Mouse (Mus musculus) liver, postnatal 0 days (tissue): ENCODE results near the gene Xiap.
A peak's percentile ranks its signal among the peaks of the same experiment; 100 is the strongest.

ENCODE experiments used
- CTCF ChIP-seq: sonication (generic); IDR thresholded peaks from 2 replicates; pipeline ENCODE4 v1.5.1; 2016; ENCODE audit warnings: antibody characterized with exemption, low read depth
- EP300 ChIP-seq: IDR thresholded peaks from 2 replicates; pipeline ENCODE4 v1.6.1; 2016; ENCODE audit warnings: antibody characterized with exemption, low read depth, mild to moderate bottlenecking

GRCm38 (mm10) chrX:42033111-42033693 is 26.3 kb upstream of the Xiap start:
- peak; percentile 86 for TF ChIP-seq CTCF
- 0 out of 2 replicates have a peak, but pooled peaks have one; percentile 31 for TF ChIP-seq EP300
